Mouse (Mus musculus) ovary, postnatal 10 days (tissue): ENCODE results near the gene Cenpf.

Source experiments
- DNase-seq: peaks from one replicate; pipeline ENCODE4 v3.0.0; 2022; ENCODE audit warnings: low spot score

The Cenpf gene

DNA sequence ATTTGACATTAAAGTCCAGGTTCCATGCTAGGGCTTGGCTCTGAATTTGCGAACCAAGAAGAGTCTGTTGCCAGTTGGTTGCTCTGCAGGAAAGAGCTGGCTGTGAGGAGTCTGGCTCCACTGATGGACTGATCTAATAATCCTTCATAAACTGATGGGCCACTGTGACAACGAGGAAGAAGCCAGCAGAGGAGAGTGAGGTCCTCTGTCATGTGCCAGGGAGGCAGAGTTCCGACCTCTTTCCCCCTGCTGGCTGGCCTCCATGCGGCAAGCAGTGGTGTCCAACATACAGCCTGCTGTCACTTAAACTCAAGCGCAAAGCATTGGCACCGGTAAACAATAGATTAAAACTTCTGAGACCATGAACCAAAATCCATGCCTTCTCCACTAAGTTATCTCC, 57.9 kb downstream of the Cenpf start:
- no peak for DNase-seq

DNA sequence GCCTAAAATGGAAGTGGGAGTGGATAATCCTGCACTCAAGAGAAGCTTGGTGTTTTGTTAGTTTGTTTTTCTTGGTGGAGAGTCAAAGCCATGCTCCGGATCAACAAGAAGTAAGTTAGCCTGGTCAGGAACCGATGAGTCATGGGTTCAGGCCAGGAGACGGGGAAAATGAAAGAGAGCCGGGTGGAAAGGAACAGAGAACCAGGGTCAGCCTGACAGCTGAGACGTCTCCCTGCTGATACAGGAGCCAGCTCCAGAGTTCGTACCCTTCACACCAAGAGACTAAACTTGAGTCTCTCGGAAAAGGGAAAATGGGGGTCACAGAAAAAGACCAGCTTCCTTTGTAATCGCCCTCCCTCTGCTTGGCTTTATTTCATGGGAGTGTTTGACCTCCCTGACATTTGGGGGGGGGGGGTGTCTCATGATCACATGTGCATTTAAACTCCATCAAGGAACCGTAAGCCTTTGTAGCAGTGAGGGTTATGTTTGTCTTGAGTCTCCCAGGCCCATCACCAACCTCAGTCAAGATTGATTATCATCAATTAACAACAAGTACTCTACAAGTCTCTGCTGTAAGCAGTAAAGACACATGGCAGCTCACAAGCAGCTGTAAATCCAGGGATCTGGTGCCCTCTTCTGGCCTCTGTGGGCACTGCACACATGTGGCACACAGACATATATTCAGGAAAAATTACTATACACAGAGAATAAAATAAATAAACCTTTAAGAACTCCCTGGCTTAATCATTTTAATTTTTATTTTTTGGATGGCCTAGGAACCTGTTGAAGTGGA, 59.7 kb downstream of the Cenpf start:
- DNase-seq: peak; percentile 34

DNA sequence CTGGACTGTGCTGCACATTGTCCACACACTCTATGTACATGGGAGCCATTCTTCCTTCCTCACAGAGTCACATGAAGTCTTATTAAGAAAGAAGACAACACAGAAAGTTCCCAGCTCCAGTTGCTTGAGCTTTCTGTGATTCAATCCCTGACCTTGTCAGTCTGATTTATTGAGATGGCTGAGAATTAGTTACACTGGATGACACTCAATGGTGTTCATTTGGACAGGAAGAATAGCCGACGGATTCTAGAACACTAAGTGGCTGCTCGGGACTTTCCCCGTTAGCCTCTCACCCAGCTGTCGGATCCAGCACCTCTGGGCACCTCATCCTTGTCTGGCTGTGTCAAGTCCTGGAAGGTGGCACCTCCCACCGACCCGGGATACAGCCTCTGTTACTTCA, 63.1 kb downstream of the Cenpf start:
- DNase-seq: no peak

DNA sequence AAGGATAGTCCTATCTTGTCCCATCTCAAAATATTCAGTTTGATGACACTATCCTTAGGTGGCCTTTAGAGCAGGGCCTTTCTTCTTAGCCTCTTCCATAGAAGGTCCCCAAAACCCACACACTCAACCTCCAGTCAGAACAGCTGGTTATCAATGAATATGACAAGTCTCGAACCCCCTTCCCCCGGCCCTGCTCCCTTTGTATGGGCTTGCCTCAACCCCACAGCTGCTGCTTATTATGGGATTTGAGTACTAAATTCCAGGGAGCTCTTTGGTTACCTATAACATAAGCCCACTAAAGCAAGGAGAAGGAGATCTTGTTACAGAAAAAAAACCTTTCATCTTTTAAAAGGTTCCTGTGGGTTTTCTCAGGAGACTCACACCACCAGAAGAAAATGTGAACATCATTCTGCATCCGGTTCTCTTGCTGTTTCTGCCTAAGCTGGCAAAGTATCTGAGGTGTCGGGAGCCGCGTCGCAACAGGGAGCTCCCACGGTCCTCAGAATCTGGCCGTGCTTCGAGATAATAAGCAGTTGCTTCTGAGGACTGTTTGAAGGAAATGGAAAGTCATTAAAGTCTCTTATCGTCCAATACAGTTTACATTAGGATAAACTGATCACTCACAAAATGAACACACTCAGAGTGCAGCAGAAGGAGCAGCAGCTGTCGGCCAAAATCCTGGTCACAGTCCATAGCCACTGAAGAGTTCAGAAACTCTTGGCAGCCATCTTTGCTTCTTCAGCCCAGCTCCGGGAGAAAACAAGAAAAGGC, 68.7 kb downstream of the Cenpf start:
- no peak for DNase-seq

DNA sequence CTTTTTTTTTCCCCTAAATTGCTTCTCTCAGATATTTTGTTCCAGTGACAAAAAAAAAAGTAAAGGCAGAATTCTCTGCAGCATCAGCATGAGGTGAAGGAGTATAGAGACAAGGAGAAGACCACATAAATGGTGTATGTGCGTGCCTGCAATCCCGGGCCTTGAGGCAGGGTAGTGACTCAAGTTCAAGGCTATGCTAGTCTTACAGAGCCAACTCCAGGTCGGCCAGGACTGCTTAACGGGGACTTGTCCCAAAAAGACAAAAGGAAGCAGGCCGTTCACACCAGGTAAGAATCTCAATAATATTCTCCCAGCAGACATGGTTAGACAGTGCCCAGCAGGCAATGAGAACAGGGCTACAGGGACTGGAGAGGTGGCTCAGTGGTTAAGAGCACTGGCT, 70.5 kb downstream of the Cenpf start:
- DNase-seq: no peak

DNA sequence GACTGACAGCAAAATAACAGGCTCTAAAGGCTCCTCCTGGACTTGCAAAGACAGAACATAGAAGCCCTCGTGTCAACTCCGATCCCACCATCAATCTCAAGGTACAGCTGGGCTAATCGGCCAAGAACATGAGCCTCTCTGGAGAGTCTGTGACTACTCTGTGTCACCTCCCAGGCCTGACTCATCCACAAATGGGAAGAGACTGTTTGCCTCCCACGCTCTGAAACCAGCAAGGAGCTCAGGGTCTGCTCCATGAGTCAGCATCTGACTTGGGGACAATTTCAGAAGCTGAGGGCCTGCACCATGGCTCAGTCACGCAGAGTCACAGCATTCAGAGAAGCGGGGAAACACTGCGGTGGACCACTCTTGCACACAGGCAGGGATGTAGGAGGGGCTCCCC, 72.6 kb downstream of the Cenpf start:
- DNase-seq: no peak

DNA sequence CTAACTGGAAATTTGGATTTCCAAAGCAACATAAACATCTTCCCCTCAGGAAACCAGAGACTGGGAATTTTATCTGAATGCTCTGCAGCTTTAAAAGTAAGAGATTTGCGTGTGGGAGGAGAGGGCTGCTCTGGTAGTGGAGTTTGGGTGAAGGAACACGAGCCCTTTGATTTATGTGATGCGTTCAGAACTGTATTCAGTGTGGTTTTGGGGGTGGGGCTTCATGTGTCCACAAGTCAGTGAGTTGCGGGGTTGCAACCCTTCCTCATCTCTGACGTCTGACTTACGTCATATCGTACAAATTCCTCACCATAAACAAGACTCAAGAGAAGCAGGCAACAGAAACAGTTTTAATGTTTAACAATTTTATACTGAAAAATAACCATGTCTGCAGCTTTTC, 74.8 kb downstream of the Cenpf start:
- no peak for DNase-seq

DNA sequence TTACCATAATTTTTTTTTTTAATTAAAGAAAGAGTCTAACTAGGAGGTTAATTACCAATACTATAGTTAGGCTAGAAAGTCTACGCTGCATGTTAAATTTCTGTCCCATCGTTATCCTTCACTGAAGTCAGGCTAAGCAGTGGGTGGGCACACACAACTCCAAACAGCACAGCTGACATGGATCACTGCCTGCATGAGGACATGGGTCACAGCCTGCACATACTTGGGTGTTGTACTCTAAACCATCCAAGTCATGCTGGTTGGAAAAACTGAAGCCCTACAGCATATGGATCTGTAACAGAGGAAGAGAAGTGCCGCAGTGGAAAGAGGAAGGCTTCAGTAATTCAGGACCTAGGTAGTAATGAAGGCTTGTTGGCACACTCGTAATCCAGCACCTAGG, 76.1 kb downstream of the Cenpf start:
- DNase-seq: no peak

DNA sequence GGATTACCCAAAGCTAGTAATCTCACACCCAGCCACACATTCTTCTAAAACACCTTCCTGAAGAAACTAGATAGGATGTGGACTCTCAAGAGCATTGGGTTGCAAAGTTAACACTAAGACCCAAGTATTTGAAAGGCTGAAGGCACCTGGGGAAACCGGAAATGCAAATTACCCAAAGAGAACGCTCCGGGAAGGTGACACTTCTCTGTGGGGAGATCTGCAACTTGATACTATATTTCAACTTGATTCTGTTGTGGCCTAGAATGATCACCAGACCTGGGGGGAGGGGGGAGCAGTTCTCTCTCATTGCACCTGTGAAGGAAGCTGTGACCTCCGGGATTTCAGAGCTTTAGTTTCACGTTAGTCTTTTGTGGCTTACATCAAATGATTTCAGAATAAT, 79.2 kb downstream of the Cenpf start:
- no peak for DNase-seq

DNA sequence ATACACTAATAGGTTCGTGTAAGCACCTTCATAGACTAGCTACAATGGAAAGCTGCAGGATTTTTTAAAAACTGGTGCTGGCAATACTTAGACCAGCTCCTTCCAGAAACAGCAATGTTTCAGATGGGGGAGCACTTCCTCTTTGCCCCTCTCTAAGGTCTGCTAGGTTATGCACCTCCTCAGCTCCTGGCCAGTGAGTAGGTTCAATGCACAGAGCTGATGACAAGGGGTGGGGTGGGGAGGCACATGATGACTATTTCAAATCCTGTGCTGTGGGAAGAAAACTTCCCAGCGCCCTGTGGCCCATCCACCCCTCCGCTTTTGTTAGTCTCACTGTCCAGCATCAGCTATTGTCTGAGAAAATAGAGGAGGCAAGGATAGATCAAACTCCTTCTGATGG, 79.8 kb downstream of the Cenpf start:
- no peak for DNase-seq

DNA sequence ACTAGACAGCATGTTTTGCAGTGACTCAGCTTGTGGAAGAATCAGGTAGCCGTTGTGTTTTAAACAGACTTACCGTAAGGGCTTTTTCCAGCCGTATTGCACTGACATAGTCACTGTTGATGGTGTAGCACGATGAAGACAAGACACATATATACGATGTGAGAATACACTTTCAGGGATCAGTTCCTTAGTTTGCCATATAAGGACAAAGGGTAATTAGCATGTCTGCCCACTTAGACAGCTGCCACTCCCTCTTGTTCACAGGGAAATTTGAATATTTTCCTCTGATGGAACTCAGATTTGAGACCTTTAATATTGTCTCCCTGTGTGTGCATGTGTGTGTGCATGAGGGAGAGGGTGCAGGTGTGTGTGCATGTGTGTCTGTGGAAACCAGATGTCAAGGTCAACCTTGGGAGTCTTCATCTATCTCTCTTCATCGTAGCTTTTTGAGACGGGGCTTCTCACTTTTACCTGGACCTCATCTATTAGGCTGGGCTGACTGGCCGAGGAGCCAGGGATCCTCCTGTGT, 82.2 kb downstream of the Cenpf start:
- DNase-seq: no peak

DNA sequence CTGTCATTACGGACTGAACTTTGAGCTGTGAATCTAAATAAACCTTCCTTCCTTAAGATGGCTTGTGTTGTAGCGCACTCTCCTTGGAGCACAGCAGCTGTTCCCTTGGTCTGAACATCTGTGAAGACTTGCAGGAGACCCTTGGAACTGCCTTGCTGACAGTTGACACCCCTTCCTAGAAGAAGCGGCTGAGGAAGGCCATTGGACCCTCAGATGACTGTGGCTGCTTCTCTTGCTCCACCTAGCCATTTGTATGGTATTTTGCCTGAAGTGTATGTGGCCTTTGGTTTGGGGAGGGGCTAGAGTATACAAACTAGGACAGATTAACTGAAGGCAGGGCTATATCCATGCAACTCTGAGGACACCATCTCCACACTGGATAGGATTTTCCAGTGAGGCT, 90.8 kb downstream of the Cenpf start:
- DNase-seq: no peak
